7 mouse cellular contexts compared by ENCODE assay signal in the genomic region with DNA sequence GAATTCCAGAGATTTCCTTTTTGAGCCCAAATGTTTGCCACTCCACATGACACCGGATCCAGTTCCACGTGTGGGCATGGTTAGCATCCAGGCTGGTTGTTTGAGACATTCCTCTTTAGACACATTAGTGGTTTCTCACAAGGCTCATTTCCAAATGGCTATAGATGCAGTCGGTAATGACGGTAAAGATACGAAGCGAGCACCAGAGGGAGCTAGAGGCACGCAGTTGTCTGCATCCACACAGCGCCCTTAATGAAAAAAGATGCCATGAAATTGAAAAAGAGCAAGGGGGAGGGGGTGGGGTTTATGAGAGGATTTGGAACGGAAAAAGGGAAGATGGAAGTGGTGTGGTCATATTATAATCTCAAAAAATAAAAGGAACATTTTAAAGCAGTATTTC. TPM values are rescaled to one million over a fixed set of nuclear protein-coding genes. Genes with fewer than 3 reads are reported as not detected.
DNase-seq lines count a peak whose midpoint lies in the region; ATAC-seq and TF ChIP-seq lines count a peak whose summit lies in the region.

No protein-coding gene starts in this region.

- no peaks in the 10 kb centered on the region for H3K9me3 ChIP-seq in MEL (replicated peaks; ENCODE audit: insufficient read depth, low read length)

- TF ChIP-seq RAD21 in MEL (IDR thresholded peaks at IDR 0.05; ENCODE audit: low read depth, low read length), result peak; percentile 97

- H3K27ac ChIP-seq in MEL (ENCODE audit: control insufficient read depth, low read depth, low read length), result no peak overlapping the region
- H3K27ac ChIP-seq in bone marrow macrophage, adult 2 months (ENCODE audit: insufficient read depth, low read depth, low read length), result no peak overlapping the region

- TF ChIP-seq CTCF in MEL (IDR thresholded peaks at IDR 0.05 in 2 of 3, conservative IDR thresholded peaks at IDR 0.05 in 1 of 3; ENCODE audit: control insufficient read depth in 1 of 3, insufficient read depth in 1 of 3, low read depth in 2 of 3, low read length in 3 of 3, poor library complexity in 1 of 3, severe bottlenecking in 1 of 3), result peak; percentile 73 to 99 (median 90)
- TF ChIP-seq CTCF in bone marrow macrophage, adult 2 months (IDR thresholded peaks at IDR 0.05; ENCODE audit: low read depth, low read length), result peak; percentile 83

- no peaks in the 10 kb centered on the region for H3K27me3 ChIP-seq in MEL (ENCODE audit: control insufficient read depth in 1 of 2, insufficient read depth in 2 of 2, low read length in 2 of 2)

- no peaks in the 10 kb centered on the region; a peak in 1 of 4 replicates for H3K36me3 ChIP-seq in MEL (ENCODE audit: control insufficient read depth in 1 of 2, insufficient read depth in 2 of 2, low read length in 2 of 2)

- ATAC-seq in erythroid progenitor cell, adult 5-6 weeks (replicated peaks; ENCODE audit: low FRiP score, poor library complexity, severe bottlenecking), result 0 out of 2 replicates have a peak, but pooled peaks have one; percentile 39
- ATAC-seq in hematopoietic stem cell, adult 5-6 weeks (replicated peaks in 1 of 2; ENCODE audit: insufficient read depth in 1 of 2, low FRiP score in 2 of 2, low TSS enrichment in 1 of 2, low read depth in 1 of 2, poor library complexity in 2 of 2, severe bottlenecking in 2 of 2), result peak; percentile 87 to 94

- TF ChIP-seq POLR2A in MEL (IDR thresholded peaks at IDR 0.05; ENCODE audit: control insufficient read depth in 1 of 2, insufficient read depth in 1 of 2, low read depth in 1 of 2, low read length in 2 of 2, poor library complexity in 1 of 2), result no peak
- no peak for TF ChIP-seq POLR2A in bone marrow macrophage, adult 2 months (IDR thresholded peaks at IDR 0.05; ENCODE audit: borderline replicate concordance, low read depth, low read length)

- no peak overlapping the region for H3K9ac ChIP-seq in MEL (ENCODE audit: control insufficient read depth, low read depth, low read length, poor library complexity, severe bottlenecking)

- H3K79me2 ChIP-seq in MEL (ENCODE audit: control insufficient read depth, insufficient read depth, low read length, poor library complexity), result no peaks in the 10 kb centered on the region

- no peak for TF ChIP-seq EP300 in MEL (IDR thresholded peaks at IDR 0.05; ENCODE audit: low read depth in 1 of 2, low read length in 2 of 2)

- no peak overlapping the region for H3K4me3 ChIP-seq in MEL (ENCODE audit: control insufficient read depth in 1 of 2, insufficient read depth in 1 of 2, low read depth in 2 of 2, low read length in 2 of 2)
- H3K4me3 ChIP-seq in bone marrow macrophage, adult 2 months (ENCODE audit: insufficient read depth, low read length), result no peak overlapping the region

- peak; percentile 91 for DNase-seq in MEL (ENCODE audit: low read depth, low spot score)
- DNase-seq in layer of hippocampus, adult 18-20 months (ENCODE audit: low spot score in 2 of 2), result peak; percentile 56 to 87
- peak; percentile 76 for DNase-seq in lung, postnatal 14 days
- peak; percentile 86 for DNase-seq in retina, postnatal 1 day

- no peaks in the 10 kb centered on the region for H3K4me1 ChIP-seq in MEL (ENCODE audit: control insufficient read depth in 1 of 2, insufficient read depth in 2 of 2, low read length in 2 of 2)
- no peaks in the 10 kb centered on the region for H3K4me1 ChIP-seq in bone marrow macrophage, adult 2 months (ENCODE audit: control insufficient read depth, insufficient read depth, low read length)

TF ChIP-seq in MEL, 35 proteins besides CTCF, POLR2A, EP300 and RAD21:
- no peak for TF ChIP-seq USF1 (IDR thresholded peaks at IDR 0.05; ENCODE audit: low read depth, low read length)
- no peak for TF ChIP-seq ELF1 (IDR thresholded peaks at IDR 0.05; ENCODE audit: low read depth, low read length)
- TF ChIP-seq SIN3A (IDR thresholded peaks at IDR 0.05; ENCODE audit: low read length), result peak; percentile 48; the same call in 1 of the 2 replicates
- TF ChIP-seq JUND (IDR thresholded peaks at IDR 0.05; ENCODE audit: low read depth, low read length), result no peak
- TF ChIP-seq TCF12 (IDR thresholded peaks at IDR 0.05; ENCODE audit: low read depth, low read length), result no peak
- no peak for TF ChIP-seq MXI1 (IDR thresholded peaks at IDR 0.05; ENCODE audit: low read depth, low read length)
- no peak for TF ChIP-seq NELFE (IDR thresholded peaks at IDR 0.05; ENCODE audit: low read depth, low read length)
- peak; percentile 93 for TF ChIP-seq SMC3 (IDR thresholded peaks at IDR 0.05; ENCODE audit: low read depth, low read length)
- TF ChIP-seq ZC3H11A (IDR thresholded peaks at IDR 0.05; ENCODE audit: low read depth, low read length), result peak; percentile 93
- no peak for TF ChIP-seq KAT2A (conservative IDR thresholded peaks at IDR 0.05; ENCODE audit: low read depth, low read length)
- 0 out of 2 replicates have a peak, but pooled peaks have one; percentile 43 for TF ChIP-seq MYC (IDR thresholded peaks at IDR 0.05; ENCODE audit: low read depth, low read length)
- no peak for TF ChIP-seq MYB (IDR thresholded peaks at IDR 0.05; ENCODE audit: low read depth, low read length)
- TF ChIP-seq ZNF384 (IDR thresholded peaks at IDR 0.05; ENCODE audit: low read depth, low read length), result peak; percentile 88
- TF ChIP-seq HCFC1 (IDR thresholded peaks at IDR 0.05; ENCODE audit: low read depth, low read length), result 0 out of 2 replicates have a peak, but pooled peaks have one; percentile 21

RNA-seq across cellular contexts. Expression of a gene that starts 50.3 kb away (rescaled TPM):
- 2.3 TPM in 2 replicates for total RNA-seq in MEL (2012; rRNA removed)
- 1 to 10 TPM in 1 of 2 experiments, not detected in 1; 1.9 TPM for polyA plus RNA-seq in MEL (2012; ENCODE audit: insufficient read depth in 1 of 2, insufficient read length in 2 of 2, low read depth in 1 of 2, low replicate concordance in 2 of 2, missing spikeins in 1 of 2)
- polyA plus RNA-seq in bone marrow macrophage, adult 2 months (2012; ENCODE audit: insufficient read depth, insufficient read length, missing spikeins), result 10.1 and 10.5 TPM in 2 replicates
- 13.8 and 24.1 TPM in 2 replicates for total RNA-seq in erythroid progenitor cell, adult 5-6 weeks (2015; ENCODE audit: low replicate concordance)
- total RNA-seq in erythroid progenitor cell, adult 5-6 weeks (2017; ENCODE audit: low replicate concordance), result 14.8 and 28.3 TPM in 2 replicates
- 22.6 and 28.2 TPM in 2 replicates for total RNA-seq in hematopoietic stem cell, adult 5-6 weeks (2017)
- total RNA-seq in layer of hippocampus, adult 18-20 months (2021), result 100 to 1,000 TPM; 196 to 210 TPM
